Mouse (Mus musculus) heart, embryonic 12.5 days (tissue): Measurements from ENCODE around the gene H2-T23. TPM values are rescaled to one million over a fixed set of nuclear protein-coding genes. Genes with fewer than 3 reads are reported as not detected.

ENCODE experiments used
- ATAC-seq: fragments of 200-750 bp; cut with Nextera tagmentation; 2 replicates; pipeline ENCODE4 v1.8.0; 2017; ENCODE audit warnings: moderate TSS enrichment, moderate library complexity; ENCODE audit not compliant: insufficient number of reproducible peaks, low FRiP score
- H3K27ac ChIP-seq: fragments of 300-500 bp; sonication (generic); 2 replicates; pipeline ENCODE4 v1.5.1; 2016; ENCODE audit warnings: mild to moderate bottlenecking, moderate library complexity; ENCODE audit not compliant: poor library complexity, severe bottlenecking
- H3K27me3 ChIP-seq: fragments of 300-500 bp; sonication (generic); replicated peaks from 2 replicates; pipeline ENCODE4 v1.6.1; 2016; ENCODE audit warnings: mild to moderate bottlenecking, moderate library complexity
- H3K36me3 ChIP-seq: fragments of 300-500 bp; sonication (generic); 2 replicates; pipeline ENCODE4 v1.6.1; 2016; ENCODE audit warnings: mild to moderate bottlenecking, moderate library complexity
- H3K4me1 ChIP-seq: fragments of 300-500 bp; sonication (generic); replicated peaks from 2 replicates; pipeline ENCODE4 v1.6.1; 2016; ENCODE audit warnings: mild to moderate bottlenecking
- H3K4me2 ChIP-seq: fragments of 300-500 bp; sonication (generic); 2 replicates; pipeline ENCODE4 v1.6.1; 2016; ENCODE audit warnings: mild to moderate bottlenecking, moderate library complexity
- H3K4me3 ChIP-seq: fragments of 300-500 bp; sonication (generic); 2 replicates; pipeline ENCODE4 v1.5.1; 2016; ENCODE audit warnings: mild to moderate bottlenecking
- H3K9ac ChIP-seq: fragments of 300-500 bp; sonication (generic); 2 replicates; pipeline ENCODE4 v1.6.1; 2016; ENCODE audit warnings: mild to moderate bottlenecking, moderate library complexity
- H3K9me3 ChIP-seq: fragments of 300-500 bp; sonication (generic); replicated peaks from 2 replicates; pipeline ENCODE4 v1.6.1; 2016; ENCODE audit warnings: mild to moderate bottlenecking, moderate library complexity
- WGBS: fragments of 180-500 bp; shearing (Covaris S2); methylation state at CpG from one replicate; pipeline ENCODE4 v1.1.7; 2016; 5-methylcytosine and 5-hydroxymethylcytosine counted together
- polyA plus RNA-seq: library from polyadenylated mRNA; unstranded; fragments of >200 nt; fragmentation: Nextera tagmentation; extraction: Ambion mirVana; gene quantifications from 2 replicates; pipeline ENCODE4 v1.2.1, GENCODE M21; 2016

Gene H2-T23
- polyA plus RNA-seq, 1 experiment from 2014 or later, result 5.2 TPM

- ATAC-seq, result peak; percentile 8
- Histone ChIP-seq H3K27ac (peak overlapping the region; percentile 53), H3K4me1 (peaks cover 7% of the 10 kb centered on the region), H3K9ac (no peak overlapping the region), H3K36me3 (peaks cover 3% of the 10 kb centered on the region; the same call in 1 of the 2 replicates), H3K4me3 (no peak overlapping the region), H3K9me3 (0 out of 2 replicates have a peak, but pooled peaks cover 4% of the 10 kb centered on the region), H3K27me3 (no peaks in the 10 kb centered on the region), H3K4me2 (no peak overlapping the region)
- WGBS, result 91% methylated on average over 12 of the region's 12 CpGs
These were observed 31.3 kb downstream of the H2-T23 start for GRCm38 (mm10) chr17:36001121-36001897.

- H3K27me3 ChIP-seq, result no peaks in the 10 kb centered on the region
- H3K4me3 ChIP-seq, result no peak overlapping the region
- peaks cover 3% of the 10 kb centered on the region; the same call in 1 of the 2 replicates for H3K36me3 ChIP-seq
- H3K9ac ChIP-seq, result no peak overlapping the region
- H3K27ac ChIP-seq, result no peak overlapping the region
- no peak for ATAC-seq
- H3K4me2 ChIP-seq, result no peak overlapping the region
- WGBS, result 84% methylated on average over 4 of the region's 4 CpGs
- peaks cover 10% of the 10 kb centered on the region for H3K4me1 ChIP-seq
- 0 out of 2 replicates have a peak, but pooled peaks cover 4% of the 10 kb centered on the region for H3K9me3 ChIP-seq
These were observed 32.3 kb downstream of the H2-T23 start for GRCm38 (mm10) chr17:36000349-36000748.

- no peak for ATAC-seq
- WGBS, result 67% methylated on average over 7 of the region's 7 CpGs
- H3K4me2 ChIP-seq, result peak overlapping the region; percentile 31; the same call in 1 of the 2 replicates
These were observed 33.3 kb downstream of the H2-T23 start for GRCm38 (mm10) chr17:35999356-35999755.

GRCm38 (mm10) chr17:35998545-35999305 lies 33.9 kb downstream of the H2-T23 start:
- Histone ChIP-seq H3K4me1 (peaks cover 16% of the 10 kb centered on the region), H3K4me2 (no peak overlapping the region), H3K27me3 (no peaks in the 10 kb centered on the region), H3K27ac (no peak overlapping the region), H3K4me3 (peak overlapping the region; percentile 8), H3K9ac (no peak overlapping the region), H3K36me3 (peaks cover 3% of the 10 kb centered on the region; the same call in 1 of the 2 replicates), H3K9me3 (0 out of 2 replicates have a peak, but pooled peaks cover 4% of the 10 kb centered on the region)
- 76% methylated on average over 6 of the region's 6 CpGs for WGBS
- ATAC-seq, result no peak

More at GRCm38 (mm10) chr17:35999356-35999755, 33.3 kb downstream of the H2-T23 start:
- Histone ChIP-seq H3K9ac (no peak overlapping the region), H3K4me1 (peaks cover 16% of the 10 kb centered on the region), H3K27me3 (no peaks in the 10 kb centered on the region), H3K27ac (no peak overlapping the region), H3K4me3 (no peak overlapping the region), H3K9me3 (0 out of 2 replicates have a peak, but pooled peaks cover 4% of the 10 kb centered on the region), H3K36me3 (peaks cover 3% of the 10 kb centered on the region; the same call in 1 of the 2 replicates)

- H3K27ac ChIP-seq, result no peak overlapping the region
- peak overlapping the region; percentile 30; the same call in 1 of the 2 replicates for H3K9ac ChIP-seq
- H3K4me1 ChIP-seq, result peaks cover 16% of the 10 kb centered on the region
- peak; percentile 49 for ATAC-seq
- WGBS, result 57% methylated on average over 12 of the region's 12 CpGs
- 0 out of 2 replicates have a peak, but pooled peaks cover 4% of the 10 kb centered on the region for H3K9me3 ChIP-seq
- H3K4me2 ChIP-seq, result 0 out of 2 replicates have a peak overlapping the region, but pooled peaks have one; percentile 21
- peak overlapping the region; percentile 8 for H3K4me3 ChIP-seq
- H3K27me3 ChIP-seq, result no peaks in the 10 kb centered on the region
- no peaks in the 10 kb centered on the region for H3K36me3 ChIP-seq
These were observed 34.7 kb downstream of the H2-T23 start for GRCm38 (mm10) chr17:35997713-35998510.

GRCm38 (mm10) chr17:35996949-35997348 lies 35.7 kb downstream of the H2-T23 start:
- WGBS, result 3% methylated on average over 11 of the region's 11 CpGs
- no peak overlapping the region for H3K9ac ChIP-seq

GRCm38 (mm10) chr17:35994879-35995240 lies 37.8 kb downstream of the H2-T23 start:
- Histone ChIP-seq H3K4me2 (peak overlapping the region; percentile 88), H3K4me3 (peak overlapping the region; percentile 65), H3K27me3 (no peaks in the 10 kb centered on the region), H3K4me1 (peaks cover 16% of the 10 kb centered on the region), H3K9ac (peak overlapping the region; percentile 71), H3K27ac (no peak overlapping the region), H3K9me3 (no peaks in the 10 kb centered on the region), H3K36me3 (no peaks in the 10 kb centered on the region)
- ATAC-seq, result no peak
- 3% methylated on average over 14 of the region's 14 CpGs for WGBS

More at GRCm38 (mm10) chr17:35996949-35997348, 35.7 kb downstream of the H2-T23 start:
- Histone ChIP-seq H3K9me3 (0 out of 2 replicates have a peak, but pooled peaks cover 1% of the 10 kb centered on the region), H3K4me3 (no peak overlapping the region), H3K27me3 (no peaks in the 10 kb centered on the region), H3K36me3 (no peaks in the 10 kb centered on the region), H3K4me2 (no peak overlapping the region), H3K4me1 (peaks cover 16% of the 10 kb centered on the region), H3K27ac (no peak overlapping the region)
- peak; percentile 31 for ATAC-seq

- H3K27ac ChIP-seq, result 0 out of 2 replicates have a peak overlapping the region, but pooled peaks have one; percentile 1
- no peaks in the 10 kb centered on the region for H3K9me3 ChIP-seq
- H3K4me3 ChIP-seq, result peak overlapping the region; percentile 65
- no peaks in the 10 kb centered on the region for H3K27me3 ChIP-seq
- 3% methylated on average over 31 of the region's 31 CpGs for WGBS
- peak; percentile 62 for ATAC-seq
- H3K4me1 ChIP-seq, result peaks cover 16% of the 10 kb centered on the region
- H3K36me3 ChIP-seq, result peaks cover 4% of the 10 kb centered on the region
- peak overlapping the region; percentile 88 for H3K4me2 ChIP-seq
- peak overlapping the region; percentile 71 for H3K9ac ChIP-seq
These were observed 38.3 kb downstream of the H2-T23 start for GRCm38 (mm10) chr17:35994175-35994878.

- Histone ChIP-seq H3K27me3 (no peaks in the 10 kb centered on the region), H3K9ac (no peak overlapping the region), H3K36me3 (peaks cover 9% of the 10 kb centered on the region), H3K4me2 (peak overlapping the region; percentile 88), H3K4me1 (peaks cover 16% of the 10 kb centered on the region), H3K27ac (no peak overlapping the region), H3K4me3 (peak overlapping the region; percentile 65; the same call in 1 of the 2 replicates), H3K9me3 (no peaks in the 10 kb centered on the region)
- 6% methylated on average over 17 of the region's 17 CpGs for WGBS
- ATAC-seq, result peak; percentile 73
These were observed 39.0 kb downstream of the H2-T23 start for GRCm38 (mm10) chr17:35993675-35994074.

- Histone ChIP-seq H3K27ac (no peak overlapping the region), H3K4me3 (no peak overlapping the region), H3K4me1 (peaks cover 9% of the 10 kb centered on the region), H3K9me3 (no peaks in the 10 kb centered on the region), H3K9ac (no peak overlapping the region), H3K36me3 (peaks cover 28% of the 10 kb centered on the region), H3K4me2 (0 out of 2 replicates have a peak overlapping the region, but pooled peaks have one; percentile 5), H3K27me3 (no peaks in the 10 kb centered on the region)
- 38% methylated on average over 10 of the region's 10 CpGs for WGBS
- ATAC-seq, result no peak
These were observed 40.9 kb downstream of the H2-T23 start for GRCm38 (mm10) chr17:35991781-35992180.
